ENCODE assay signal across 22 mouse cellular contexts in the genomic region with DNA sequence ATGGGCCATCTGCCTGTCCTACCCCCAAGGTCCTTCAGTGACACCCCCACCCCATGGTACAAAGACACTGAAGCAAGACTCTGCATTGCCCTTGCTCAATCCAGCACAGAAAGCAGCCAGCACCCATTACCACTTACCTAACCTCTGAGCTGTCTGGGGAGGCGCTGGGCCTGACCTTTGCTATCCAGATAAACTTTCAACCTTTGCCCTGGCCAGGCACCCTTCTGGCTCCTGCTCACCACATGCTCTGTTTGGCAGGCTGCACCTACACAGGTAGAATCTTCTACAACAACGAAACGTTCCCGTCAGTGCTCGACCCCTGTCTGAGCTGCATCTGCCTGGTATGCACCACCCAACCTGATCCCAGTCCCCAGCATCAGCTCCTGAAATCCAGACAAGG. TPM values are rescaled to one million over a fixed set of nuclear protein-coding genes. Genes with fewer than 3 reads are reported as not detected.
DNase-seq lines count a peak whose midpoint lies in the region; ATAC-seq and TF ChIP-seq lines count a peak whose summit lies in the region.
"Had no signal": no experiment of that assay in that cellular context is flagged by ENCODE, and none has a peak within 500 bp of the region (broad histone marks: within the 10 kb centered on the region; RNA-seq: fewer than 3 reads in every experiment).

No protein-coding gene starts in this region.

- WGBS in kidney, embryonic 15.5 days: 82% methylated on average over 5 of the region's 5 CpGs
- 78% methylated on average over 5 of the region's 5 CpGs for WGBS in liver, embryonic 14.5 days (ENCODE audit: insufficient replicate concordance)

- no peak for TF ChIP-seq EP300 in liver, embryonic 14.5 days (IDR thresholded peaks at IDR 0.05; ENCODE audit: low read depth)

- H3K36me3 ChIP-seq in kidney, embryonic 15.5 days: no peaks in the 10 kb centered on the region
- no peaks in the 10 kb centered on the region; the same call in 1 of the 2 replicates for H3K36me3 ChIP-seq in liver, embryonic 14.5 days (replicated peaks; ENCODE audit: control insufficient read depth, insufficient read depth, low read depth)
- H3K36me3 ChIP-seq: embryonic facial prominence, embryonic 12.5 days; forebrain, embryonic 15.5 days; hindbrain, embryonic 15.5 days; limb, embryonic 12.5 days; lung, embryonic 15.5 days; midbrain, embryonic 10.5 days had no signal

- no peak overlapping the region for H3K4me2 ChIP-seq in kidney, embryonic 15.5 days
- H3K4me2 ChIP-seq in liver, embryonic 14.5 days (ENCODE audit: low read depth): no peak overlapping the region
- H3K4me2 ChIP-seq: embryonic facial prominence, embryonic 12.5 days; forebrain, embryonic 15.5 days; heart, embryonic 11.5 days; hindbrain, embryonic 15.5 days; limb, embryonic 12.5 days; lung, embryonic 15.5 days had no signal

- no peak for TF ChIP-seq CTCF in liver, embryonic 14.5 days (IDR thresholded peaks at IDR 0.05; ENCODE audit: low read depth)

- H3K27ac ChIP-seq in kidney, embryonic 15.5 days: no peak overlapping the region
- H3K27ac ChIP-seq in liver, embryonic 14.5 days: peak overlapping the region; percentile 26
- H3K27ac ChIP-seq: embryonic facial prominence, embryonic 12.5 days; forebrain, embryonic 15.5 days; hindbrain, embryonic 15.5 days; kidney, postnatal 0 days; limb, embryonic 12.5 days; lung, embryonic 15.5 days; macrophage; midbrain, embryonic 10.5 days had no signal

- H3K27me3 ChIP-seq in kidney, embryonic 15.5 days: no peaks in the 10 kb centered on the region
- no peaks in the 10 kb centered on the region for H3K27me3 ChIP-seq in liver, embryonic 14.5 days (ENCODE audit: control insufficient read depth, insufficient read depth, low read length)
- H3K27me3 ChIP-seq: embryonic facial prominence, embryonic 12.5 days; forebrain, embryonic 15.5 days; hindbrain, embryonic 15.5 days; limb, embryonic 12.5 days; lung, embryonic 15.5 days; Patski had no signal

- H3K9ac ChIP-seq in kidney, embryonic 15.5 days: no peak overlapping the region
- no peak overlapping the region; the same call in 1 of the 2 replicates for H3K9ac ChIP-seq in liver, embryonic 14.5 days (replicated peaks)
- H3K9ac ChIP-seq: embryonic facial prominence, embryonic 12.5 days; forebrain, embryonic 15.5 days; hindbrain, embryonic 15.5 days; limb, embryonic 12.5 days; lung, embryonic 15.5 days had no signal

- no peak for ATAC-seq in kidney, embryonic 15.5 days (replicated peaks; ENCODE audit: low FRiP score)
- ATAC-seq in liver, embryonic 14.5 days (ENCODE audit: insufficient read depth): no peak
- ATAC-seq: forebrain, embryonic 15.5 days; Patski had no signal

- H3K9me3 ChIP-seq in kidney, embryonic 15.5 days (replicated peaks): no peaks in the 10 kb centered on the region
- H3K9me3 ChIP-seq in liver, embryonic 14.5 days (ENCODE audit: control insufficient read depth, low read length): no peaks in the 10 kb centered on the region
- H3K9me3 ChIP-seq: embryonic facial prominence, embryonic 12.5 days; forebrain, embryonic 15.5 days; hindbrain, embryonic 15.5 days; limb, embryonic 12.5 days; lung, embryonic 15.5 days; midbrain, embryonic 10.5 days had no signal

- H3K4me3 ChIP-seq in kidney, embryonic 15.5 days (replicated peaks): no peak overlapping the region
- no peak overlapping the region for H3K4me3 ChIP-seq in liver, embryonic 14.5 days (ENCODE audit: insufficient read depth in 1 of 2, low read depth in 2 of 2, low read length in 2 of 2)
- H3K4me3 ChIP-seq: embryonic facial prominence, embryonic 12.5 days; erythroblast, embryonic 14.5 days; forebrain, embryonic 15.5 days; hindbrain, embryonic 15.5 days; limb, embryonic 12.5 days; lung, embryonic 15.5 days; midbrain, embryonic 10.5 days had no signal

- peak; percentile 25 to 34 for DNase-seq in kidney, adult 8-10 months
- DNase-seq in liver: peak; percentile 47
- DNase-seq in liver, embryonic 14.5 days (ENCODE audit: low read depth in 3 of 3, low spot score in 3 of 3): no peak
- peak; percentile 91 for DNase-seq in yolk sac, embryonic 10.5 days (ENCODE audit: low spot score)
- DNase-seq in layer of hippocampus, adult 11-12 months (ENCODE audit: low spot score): no peak
- no peak for DNase-seq in lung, postnatal 14 days
- DNase-seq: adrenal gland, postnatal 10 days; cerebellum, adult 9-11 months; heart, postnatal 10 days; retina, postnatal 1 day had no signal

- 0 out of 2 replicates have a peak, but pooled peaks cover 8% of the 10 kb centered on the region for H3K4me1 ChIP-seq in kidney, embryonic 15.5 days
- H3K4me1 ChIP-seq in liver, embryonic 14.5 days (replicated peaks; ENCODE audit: control insufficient read depth in 2 of 2, insufficient read depth in 2 of 2, low read length in 1 of 2): peaks cover 55 to 69% of the 10 kb centered on the region in 2 experiments
- H3K4me1 ChIP-seq: embryonic facial prominence, embryonic 12.5 days; forebrain, embryonic 15.5 days; hindbrain, embryonic 15.5 days; lung, embryonic 15.5 days had no signal

RNA-seq across cellular contexts. Expression of a gene that starts 20.1 kb away (rescaled TPM):
- polyA plus RNA-seq in kidney, embryonic 15.5 days (2015; fragmentation: Nextera tagmentation; extraction: Ambion mirVana): not detected in 2 replicates
- 0.02 TPM in 1 of 2 replicates, not detected in the other for polyA plus RNA-seq in liver, embryonic 14.5 days (2012; rRNA removed)
- polyA plus RNA-seq in liver, embryonic 14.5 days (2014; fragmentation: Nextera tagmentation; extraction: Ambion mirVana): not detected in 2 replicates
- polyA plus RNA-seq: embryonic facial prominence, embryonic 12.5 days; erythroblast, embryonic 14.5 days; forebrain, embryonic 15.5 days; heart, embryonic 11.5 days; hindbrain, embryonic 15.5 days; limb, embryonic 12.5 days; lung, embryonic 15.5 days; macrophage; midbrain, embryonic 10.5 days had no signal

RNA-seq across cellular contexts. Expression of a gene that starts 23.7 kb away (rescaled TPM):
- polyA plus RNA-seq in kidney, embryonic 15.5 days (2015; fragmentation: Nextera tagmentation; extraction: Ambion mirVana): 3.0 and 3.2 TPM in 2 replicates
- polyA plus RNA-seq in liver, embryonic 14.5 days (2012; rRNA removed): 6.7 and 8.5 TPM in 2 replicates
- 5.4 and 7.4 TPM in 2 replicates for polyA plus RNA-seq in liver, embryonic 14.5 days (2014; fragmentation: Nextera tagmentation; extraction: Ambion mirVana)
- polyA plus RNA-seq: macrophage had no signal

RNA-seq across cellular contexts. Expression of a gene that starts 30.8 kb away (rescaled TPM):
- polyA plus RNA-seq in kidney, embryonic 15.5 days (2015; fragmentation: Nextera tagmentation; extraction: Ambion mirVana): 29.7 and 31.7 TPM in 2 replicates
- polyA plus RNA-seq in liver, embryonic 14.5 days (2012; rRNA removed): 6.0 and 6.3 TPM in 2 replicates
- polyA plus RNA-seq in liver, embryonic 14.5 days (2014; fragmentation: Nextera tagmentation; extraction: Ambion mirVana): 9.3 and 10.4 TPM in 2 replicates

RNA-seq across cellular contexts. Expression of a gene that starts 52.3 kb away (rescaled TPM):
- polyA plus RNA-seq in kidney, embryonic 15.5 days (2015; fragmentation: Nextera tagmentation; extraction: Ambion mirVana): 32.3 and 38.7 TPM in 2 replicates
- 11.7 and 13.9 TPM in 2 replicates for polyA plus RNA-seq in liver, embryonic 14.5 days (2012; rRNA removed)
- 15.1 and 15.6 TPM in 2 replicates for polyA plus RNA-seq in liver, embryonic 14.5 days (2014; fragmentation: Nextera tagmentation; extraction: Ambion mirVana)

RNA-seq across cellular contexts. Expression of a gene that starts 52.6 kb away (rescaled TPM):
- polyA plus RNA-seq in kidney, embryonic 15.5 days (2015; fragmentation: Nextera tagmentation; extraction: Ambion mirVana): 338 and 368 TPM in 2 replicates
- 66.8 and 91.2 TPM in 2 replicates for polyA plus RNA-seq in liver, embryonic 14.5 days (2012; rRNA removed)
- 133 and 147 TPM in 2 replicates for polyA plus RNA-seq in liver, embryonic 14.5 days (2014; fragmentation: Nextera tagmentation; extraction: Ambion mirVana)

Comparison
In these comparisons a context has a peak if more than half of its experiments do, and no peak if none do; other contexts are left out.
1. DNase-seq: peak in kidney, adult 8-10 months (2 of 2), liver (single experiment) and yolk sac, embryonic 10.5 days (single experiment); none in liver, embryonic 14.5 days (0 of 3), layer of hippocampus, adult 11-12 months (single experiment) and lung, postnatal 14 days (single experiment).